Mouse (Mus musculus) liver, embryonic 16.5 days (tissue): ENCODE data around the gene Atp2b2. TPM values are rescaled to one million over a fixed set of nuclear protein-coding genes. Genes with fewer than 3 reads are reported as not detected.

ENCODE experiments used
- ATAC-seq: fragments of 200-750 bp; cut with Nextera tagmentation; 2 replicates; pipeline ENCODE4 v1.8.0; 2017; ENCODE audit warnings: low read depth, mild to moderate bottlenecking, moderate number of reproducible peaks, moderate library complexity
- H3K27ac ChIP-seq: fragments of 300-500 bp; sonication (generic); 2 replicates; pipeline ENCODE4 v1.5.1; 2014; ENCODE audit warnings: mild to moderate bottlenecking, low read length
- H3K27me3 ChIP-seq: fragments of 300-500 bp; sonication (generic); 2 replicates; pipeline ENCODE4 v1.6.1; 2014; ENCODE audit warnings: low read depth, low read length, mixed read lengths; ENCODE audit not compliant: control insufficient read depth, insufficient read depth
- H3K36me3 ChIP-seq: fragments of 300-500 bp; sonication (generic); 2 replicates; pipeline ENCODE4 v1.6.1; 2014; ENCODE audit warnings: mild to moderate bottlenecking; ENCODE audit not compliant: control insufficient read depth, insufficient read depth
- H3K4me1 ChIP-seq: fragments of 300-500 bp; sonication (generic); 2 replicates; pipeline ENCODE4 v1.6.1; 2014; ENCODE audit warnings: low read depth, low read length, mixed read lengths; ENCODE audit not compliant: control insufficient read depth
- H3K4me2 ChIP-seq: fragments of 300-500 bp; sonication (generic); 2 replicates; pipeline ENCODE4 v1.6.1; 2014; ENCODE audit warnings: low read depth, low read length, mixed read lengths
- H3K4me3 ChIP-seq: fragments of 300-500 bp; sonication (generic); 2 replicates; pipeline ENCODE4 v1.5.1; 2014; ENCODE audit warnings: low read depth, mild to moderate bottlenecking, low read length
- H3K9ac ChIP-seq: fragments of 300-500 bp; sonication (generic); 2 replicates; pipeline ENCODE4 v1.6.1; 2014; ENCODE audit warnings: low read depth, low read length
- H3K9me3 ChIP-seq: fragments of 300-500 bp; sonication (generic); replicated peaks from 2 replicates; pipeline ENCODE4 v1.6.1; 2016; ENCODE audit warnings: low read length; ENCODE audit not compliant: control insufficient read depth
- WGBS: fragments of 180-500 bp; shearing (Covaris S2); extraction: QIAGEN DNeasy Blood & Tissue Kit; methylation state at CpG from one replicate; pipeline ENCODE4 v1.1.7; 2014; ENCODE audit not compliant: insufficient replicate concordance; 5-methylcytosine and 5-hydroxymethylcytosine counted together
- polyA plus RNA-seq: library from polyadenylated mRNA; unstranded; fragments of >200 nt; fragmentation: Nextera tagmentation; extraction: Ambion mirVana; gene quantifications from 2 replicates; pipeline ENCODE4 v1.2.1, GENCODE M21; 2015

Gene Atp2b2
- polyA plus RNA-seq, 1 experiment from 2014 or later = 2.6 TPM

GRCm38 (mm10) chr6:113978091-113978650 lies 64.2 kb downstream of the Atp2b2 start:
- Histone ChIP-seq H3K27me3 (no peaks in the 10 kb centered on the region), H3K27ac (no peak overlapping the region), H3K36me3 (no peaks in the 10 kb centered on the region), H3K4me2 (no peak overlapping the region), H3K4me1 (no peaks in the 10 kb centered on the region), H3K9me3 (no peaks in the 10 kb centered on the region), H3K4me3 (no peak overlapping the region), H3K9ac (no peak overlapping the region)
- WGBS = 36% methylated on average over 5 of the region's 5 CpGs
- no peak for ATAC-seq

DNA sequence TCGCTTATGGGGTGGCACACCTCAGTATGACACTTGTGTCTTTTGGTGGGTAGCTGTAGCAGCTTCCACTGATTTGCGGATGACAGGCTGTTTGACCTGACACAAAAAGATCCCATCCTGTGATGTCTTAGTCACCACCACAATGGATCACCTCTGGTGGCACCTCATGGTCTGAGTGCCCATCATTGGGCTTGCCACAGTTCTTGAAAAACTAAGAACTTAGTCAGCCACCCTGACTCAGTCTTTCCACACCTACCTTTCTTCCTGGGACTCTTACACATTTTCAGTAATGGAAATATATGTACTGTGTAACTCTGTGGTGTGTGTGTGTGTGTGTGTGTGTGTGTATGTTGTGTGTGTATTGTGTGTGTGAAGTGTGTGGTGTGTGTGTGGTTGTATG lies 71.5 kb downstream of the Atp2b2 start:
- Histone ChIP-seq H3K36me3 (no peaks in the 10 kb centered on the region), H3K27ac (no peak overlapping the region), H3K9me3 (no peaks in the 10 kb centered on the region), H3K9ac (no peak overlapping the region), H3K4me1 (no peaks in the 10 kb centered on the region), H3K27me3 (no peaks in the 10 kb centered on the region), H3K4me3 (no peak overlapping the region), H3K4me2 (no peak overlapping the region)
- no peak for ATAC-seq
- WGBS = 55% methylated on average over 2 of the region's 2 CpGs

- ATAC-seq = no peak
- H3K27me3 ChIP-seq = no peaks in the 10 kb centered on the region
- H3K4me2 ChIP-seq = no peak overlapping the region
- no peak overlapping the region for H3K27ac ChIP-seq
- H3K9me3 ChIP-seq = no peaks in the 10 kb centered on the region
- H3K4me3 ChIP-seq = no peak overlapping the region
- no peaks in the 10 kb centered on the region for H3K4me1 ChIP-seq
- no peak overlapping the region for H3K9ac ChIP-seq
- WGBS = 43% methylated on average over 9 of the region's 9 CpGs
- no peaks in the 10 kb centered on the region for H3K36me3 ChIP-seq
These were observed 71.9 kb downstream of the Atp2b2 start for GRCm38 (mm10) chr6:113970464-113970863.

- Histone ChIP-seq H3K36me3 (no peaks in the 10 kb centered on the region), H3K27ac (no peak overlapping the region), H3K4me1 (no peaks in the 10 kb centered on the region), H3K4me3 (no peak overlapping the region), H3K4me2 (no peak overlapping the region), H3K27me3 (no peaks in the 10 kb centered on the region), H3K9ac (no peak overlapping the region), H3K9me3 (no peaks in the 10 kb centered on the region)
- ATAC-seq = no peak
- WGBS = 39% methylated on average over 3 of the region's 3 CpGs
These were observed 72.7 kb downstream of the Atp2b2 start for GRCm38 (mm10) chr6:113969751-113970150.

DNA sequence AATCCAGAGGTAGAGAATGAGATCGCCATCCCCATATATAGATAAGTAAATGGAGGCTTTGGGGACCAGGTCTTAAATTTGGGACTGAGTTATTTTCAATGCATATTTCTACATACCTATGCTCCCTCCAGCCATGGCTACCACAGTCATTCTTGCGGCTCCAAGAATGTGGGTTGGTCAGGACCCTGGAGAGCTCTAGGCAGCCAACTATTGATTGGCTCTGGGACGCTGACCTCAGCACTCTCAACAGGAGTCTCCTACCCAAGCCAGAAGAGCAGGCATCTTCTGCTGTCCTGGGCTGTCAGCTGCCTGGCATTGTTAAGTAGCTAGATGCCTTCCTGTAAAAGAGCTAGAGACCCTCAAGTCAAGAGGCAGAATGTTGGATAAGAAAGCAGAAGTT lies 79.6 kb downstream of the Atp2b2 start:
- no peaks in the 10 kb centered on the region for H3K36me3 ChIP-seq
- no peak overlapping the region for H3K4me2 ChIP-seq
- H3K4me1 ChIP-seq = no peaks in the 10 kb centered on the region
- H3K27me3 ChIP-seq = no peaks in the 10 kb centered on the region
- no peaks in the 10 kb centered on the region for H3K9me3 ChIP-seq
- H3K27ac ChIP-seq = no peak overlapping the region
- ATAC-seq = no peak
- H3K4me3 ChIP-seq = no peak overlapping the region
- WGBS = 9% methylated on average over 3 of the region's 3 CpGs
- no peak overlapping the region for H3K9ac ChIP-seq

DNA sequence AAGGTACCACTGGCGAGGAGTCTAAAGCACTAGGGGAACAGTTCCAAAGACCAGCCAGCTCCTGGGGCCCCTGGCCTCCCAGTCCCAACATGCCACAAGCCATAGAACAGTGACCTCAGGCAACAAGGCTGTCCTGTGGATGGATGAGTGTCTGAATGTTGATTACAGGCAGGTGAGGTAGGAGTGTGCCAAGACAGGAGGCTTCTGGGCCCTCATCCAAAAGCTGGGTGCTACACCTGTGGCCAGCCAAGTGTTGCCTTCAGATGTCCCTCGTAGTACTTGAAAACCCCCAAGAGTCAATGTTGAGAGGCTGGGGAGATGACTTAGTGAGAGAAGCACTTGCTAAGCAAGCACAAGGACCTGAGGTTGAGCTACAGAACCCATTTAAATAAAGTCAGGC lies 80.8 kb downstream of the Atp2b2 start:
- ATAC-seq = no peak

DNA sequence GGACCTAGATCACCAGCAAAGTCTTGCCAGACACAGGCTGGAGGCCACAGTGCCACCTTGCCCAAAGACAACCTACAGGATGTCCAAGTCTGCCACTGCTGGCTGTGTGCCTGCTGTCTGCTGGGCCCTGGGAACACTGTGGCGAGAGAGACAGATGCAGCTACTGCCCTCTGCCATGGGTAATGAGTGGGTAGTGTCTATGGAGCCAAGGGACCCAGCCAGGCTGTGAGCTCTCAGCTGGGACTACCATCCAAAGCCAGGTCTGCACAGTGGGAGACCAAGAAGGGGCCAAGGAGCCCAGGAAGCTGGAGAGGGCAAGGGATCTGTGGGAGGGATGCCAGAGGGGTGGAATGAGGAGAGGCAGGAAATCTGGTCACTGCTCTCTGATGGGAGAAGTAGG lies 83.1 kb downstream of the Atp2b2 start:
- no peak overlapping the region for H3K9ac ChIP-seq
- no peaks in the 10 kb centered on the region for H3K27me3 ChIP-seq
- H3K27ac ChIP-seq = no peak overlapping the region
- H3K4me3 ChIP-seq = no peak overlapping the region
- no peaks in the 10 kb centered on the region for H3K36me3 ChIP-seq
- whole genome bisulfite sequencing = 19% methylated on average over 1 of the region's 1 CpGs
- H3K4me1 ChIP-seq = no peaks in the 10 kb centered on the region
- H3K9me3 ChIP-seq = no peaks in the 10 kb centered on the region
- ATAC-seq = no peak
- H3K4me2 ChIP-seq = no peak overlapping the region

More for the DNA sequence above, 80.8 kb downstream of the Atp2b2 start:
- Histone ChIP-seq H3K36me3 (no peaks in the 10 kb centered on the region), H3K4me1 (no peaks in the 10 kb centered on the region), H3K9ac (no peak overlapping the region), H3K27ac (no peak overlapping the region), H3K27me3 (no peaks in the 10 kb centered on the region), H3K9me3 (no peaks in the 10 kb centered on the region), H3K4me2 (no peak overlapping the region), H3K4me3 (no peak overlapping the region)
- WGBS = 58% methylated on average over 2 of the region's 2 CpGs

GRCm38 (mm10) chr6:113958714-113959113 lies 83.7 kb downstream of the Atp2b2 start:
- H3K27ac ChIP-seq = no peak overlapping the region
- no peak overlapping the region for H3K9ac ChIP-seq
- H3K4me1 ChIP-seq = no peaks in the 10 kb centered on the region
- 32% methylated on average over 2 of the region's 2 CpGs for WGBS
- H3K27me3 ChIP-seq = no peaks in the 10 kb centered on the region
- no peaks in the 10 kb centered on the region for H3K36me3 ChIP-seq
- no peak overlapping the region for H3K4me3 ChIP-seq
- ATAC-seq = no peak
- no peak overlapping the region for H3K4me2 ChIP-seq
- no peaks in the 10 kb centered on the region for H3K9me3 ChIP-seq

DNA sequence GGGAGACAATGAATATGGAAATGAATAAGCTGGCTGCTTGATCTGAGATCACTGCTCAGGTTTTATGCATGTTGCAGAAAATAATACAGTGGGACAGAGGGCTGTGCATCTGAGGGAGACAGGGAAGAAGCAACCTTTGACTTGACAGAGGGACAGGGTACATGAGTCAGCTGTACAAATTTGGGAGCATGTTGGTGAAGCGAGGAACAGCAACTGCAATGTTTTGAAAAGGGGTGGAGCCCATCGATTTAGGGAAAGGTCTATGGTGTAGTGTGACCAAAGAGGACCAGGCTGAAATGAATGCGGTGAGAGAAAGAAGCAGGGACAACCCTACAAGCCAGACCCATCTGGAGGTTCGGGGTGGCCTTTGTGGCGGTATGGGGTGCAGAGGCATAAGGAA lies 84.4 kb downstream of the Atp2b2 start:
- no peak overlapping the region for H3K9ac ChIP-seq
- H3K4me3 ChIP-seq = no peak overlapping the region
- no peaks in the 10 kb centered on the region for H3K9me3 ChIP-seq
- no peaks in the 10 kb centered on the region for H3K27me3 ChIP-seq
- no peak for ATAC-seq
- H3K36me3 ChIP-seq = no peaks in the 10 kb centered on the region
- H3K4me1 ChIP-seq = no peaks in the 10 kb centered on the region
- 54% methylated on average over 5 of the region's 5 CpGs for WGBS
- no peak overlapping the region for H3K4me2 ChIP-seq
- no peak overlapping the region for H3K27ac ChIP-seq
